Mouse (Mus musculus) heart, adult 2 months (tissue): ENCODE measurements around the gene H3f3b. TPM values are rescaled to one million over a fixed set of nuclear protein-coding genes. Genes with fewer than 3 reads are reported as not detected.
"Not testable (repeated sequence)": the region's sequence is repeated elsewhere in the genome, so short reads cannot be mapped to it uniquely, and the experiment has no call there.

Experiments
- DNase-seq, 2 experiments: peaks; one replicate each; pipeline ENCODE4 v3.0.0; 2021
- H3K27ac ChIP-seq: fragments of 200-600 bp; 2 replicates; pipeline ENCODE4 v1.8.1; 2022
- H3K27me3 ChIP-seq: fragments of 200-500 bp; 2 replicates; pipeline ENCODE4 v1.6.1; 2012; ENCODE audit warnings: mild to moderate bottlenecking, low read length, inconsistent platforms, mixed read lengths; ENCODE audit not compliant: control insufficient read depth, insufficient read depth
- H3K36me3 ChIP-seq: fragments of 200-500 bp; 2 replicates; pipeline ENCODE4 v1.6.1; 2012; ENCODE audit warnings: low read length, inconsistent platforms; ENCODE audit not compliant: control insufficient read depth, insufficient read depth
- H3K4me1 ChIP-seq: fragments of 200-500 bp; 2 replicates; pipeline ENCODE4 v1.6.1; 2011; ENCODE audit warnings: low read length; ENCODE audit not compliant: control insufficient read depth, insufficient read depth
- H3K4me3 ChIP-seq: fragments of 200-600 bp; 2 replicates; pipeline ENCODE4 v1.8.1; 2022
- H3K79me2 ChIP-seq: fragments of 200-500 bp; replicated peaks from 2 replicates; pipeline ENCODE4 v1.6.1; 2012; ENCODE audit warnings: mild to moderate bottlenecking, inconsistent platforms, low read length, moderate library complexity, mixed read lengths; ENCODE audit not compliant: control insufficient read depth, insufficient read depth
- H3K9ac ChIP-seq: fragments of 200-500 bp; 2 replicates; pipeline ENCODE4 v1.6.1; 2012; ENCODE audit warnings: low read depth, mild to moderate bottlenecking, control low read depth, inconsistent platforms, low read length, mixed read lengths
- CTCF ChIP-seq: fragments of 200-600 bp; IDR thresholded peaks from 2 replicates; pipeline ENCODE4 v1.8.1; 2022; ENCODE audit warnings: antibody characterized with exemption, mild to moderate bottlenecking, moderate library complexity
- EP300 ChIP-seq: fragments of 200-500 bp; IDR thresholded peaks from 2 replicates; pipeline ENCODE4 v1.6.1; 2011; ENCODE audit warnings: low read depth, low read length, control low read depth; ENCODE audit not compliant: insufficient read depth
- POLR2A ChIP-seq: fragments of 200-500 bp; IDR thresholded peaks from 2 replicates; pipeline ENCODE4 v1.6.1; 2011; ENCODE audit warnings: mild to moderate bottlenecking, low read depth, low read length, control low read depth; ENCODE audit not compliant: insufficient read depth
- WGBS: fragments of 180-500 bp; shearing (Covaris S2); methylation state at CpG from one replicate; pipeline ENCODE4 v1.1.7; 2018; 5-methylcytosine and 5-hydroxymethylcytosine counted together
- intact Hi-C: fragments of 180-260 bp; cut with DNase I; formaldehyde crosslinking; loops from one replicate; pipeline ENCODE4 v1.15.1; 2025
- polyA plus RNA-seq: library from polyadenylated mRNA; depleted of rRNA; stranded (reverse); fragments of >200 nt; gene quantifications from 2 replicates; pipeline ENCODE4 v1.2.3, GENCODE M21; 2012
- total RNA-seq, 2 experiments: library from RNA; stranded (reverse); gene quantifications; 2 replicates each; pipeline ENCODE4 v1.2.3; 2021

The H3f3b gene
- total and polyA plus RNA-seq, 3 experiments, result 67.5 to 128 (median 105) TPM

DNA sequence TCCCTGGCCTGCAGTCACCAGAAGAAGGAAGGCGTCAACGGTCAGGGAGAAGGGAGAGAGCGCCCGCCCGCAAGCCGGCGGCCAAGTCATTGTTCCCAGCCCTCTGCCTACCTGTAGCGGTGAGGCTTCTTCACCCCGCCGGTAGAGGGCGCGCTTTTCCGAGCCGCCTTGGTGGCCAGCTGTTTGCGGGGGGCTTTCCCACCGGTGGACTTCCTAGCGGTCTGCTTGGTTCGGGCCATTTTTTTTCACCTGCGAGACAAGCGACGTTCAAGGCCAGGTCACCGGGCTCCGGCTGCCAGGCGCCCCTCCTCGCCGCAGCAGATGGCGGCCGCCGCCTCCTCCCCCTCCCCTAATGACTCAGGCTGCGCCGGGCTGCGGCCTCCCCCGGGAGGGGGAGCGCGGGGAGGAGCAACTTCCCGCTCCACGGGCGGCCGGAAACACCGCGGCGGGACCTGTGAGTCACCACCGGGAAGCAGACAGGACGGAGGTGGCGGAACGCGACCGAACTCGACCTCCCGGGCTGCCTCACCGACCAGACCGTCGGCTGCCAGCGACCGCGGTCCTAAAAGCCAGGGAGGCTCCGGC is 3.9 kb downstream of the H3f3b start:
- under 1% methylated on average over 57 of the region's 57 CpGs for WGBS

DNA sequence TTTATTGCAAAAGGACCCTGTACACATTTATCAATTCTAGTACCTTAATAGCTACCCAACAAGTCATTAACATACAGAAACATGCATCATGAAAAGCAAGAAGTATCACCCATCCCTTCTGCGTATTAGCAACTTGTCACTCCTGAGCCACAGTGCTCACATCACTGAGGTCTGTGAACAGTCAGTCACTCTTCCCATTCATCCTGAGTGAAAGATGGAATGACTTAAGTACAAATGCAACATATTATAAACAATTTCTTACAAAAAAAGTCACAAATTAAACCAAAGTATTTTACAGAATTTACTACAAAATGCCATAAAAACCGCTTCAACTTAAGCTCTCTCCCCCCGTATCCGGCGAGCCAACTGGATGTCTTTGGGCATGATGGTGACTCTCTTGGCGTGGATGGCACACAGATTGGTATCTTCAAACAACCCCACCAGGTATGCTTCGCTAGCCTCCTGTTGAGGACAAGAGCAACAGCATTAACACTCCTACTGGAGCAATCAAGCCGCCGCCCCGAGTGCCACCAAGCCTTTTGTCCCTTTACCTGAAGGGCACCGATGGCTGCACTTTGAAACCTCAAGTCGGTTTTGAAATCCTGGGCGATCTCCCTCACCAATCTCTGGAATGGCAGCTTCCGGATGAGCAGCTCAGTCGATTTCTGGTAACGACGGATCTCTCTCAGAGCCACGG is 4.5 kb downstream of the H3f3b start:
- DNase-seq, H3K27me3 ChIP-seq, intact Hi-C loops, H3K79me2 ChIP-seq, H3K4me1 ChIP-seq: not testable (repeated sequence)
- Histone ChIP-seq H3K36me3 (peaks cover 15% of the 10 kb centered on the region), H3K9ac (peak overlapping the region; percentile 96), H3K27ac (peak overlapping the region; percentile 99), H3K4me3 (peak overlapping the region; percentile 90)
- under 1% methylated on average over 18 of the region's 18 CpGs for WGBS

More for the DNA sequence above, 3.9 kb downstream of the H3f3b start:
- H3K4me3 ChIP-seq, result peak overlapping the region; percentile 90
- H3K9ac ChIP-seq, result peak overlapping the region; percentile 96
- intact Hi-C loops, result no loop called here
- H3K36me3 ChIP-seq, result peaks cover 15% of the 10 kb centered on the region
- no peak for TF ChIP-seq POLR2A
- peak; percentile 95 for TF ChIP-seq CTCF
- H3K27ac ChIP-seq, result peak overlapping the region; percentile 99
- no peaks in the 10 kb centered on the region for H3K27me3 ChIP-seq
- peak; percentile 87 to 91 for DNase-seq
- H3K79me2 ChIP-seq, result no peaks in the 10 kb centered on the region
- peaks cover 4% of the 10 kb centered on the region for H3K4me1 ChIP-seq

DNA sequence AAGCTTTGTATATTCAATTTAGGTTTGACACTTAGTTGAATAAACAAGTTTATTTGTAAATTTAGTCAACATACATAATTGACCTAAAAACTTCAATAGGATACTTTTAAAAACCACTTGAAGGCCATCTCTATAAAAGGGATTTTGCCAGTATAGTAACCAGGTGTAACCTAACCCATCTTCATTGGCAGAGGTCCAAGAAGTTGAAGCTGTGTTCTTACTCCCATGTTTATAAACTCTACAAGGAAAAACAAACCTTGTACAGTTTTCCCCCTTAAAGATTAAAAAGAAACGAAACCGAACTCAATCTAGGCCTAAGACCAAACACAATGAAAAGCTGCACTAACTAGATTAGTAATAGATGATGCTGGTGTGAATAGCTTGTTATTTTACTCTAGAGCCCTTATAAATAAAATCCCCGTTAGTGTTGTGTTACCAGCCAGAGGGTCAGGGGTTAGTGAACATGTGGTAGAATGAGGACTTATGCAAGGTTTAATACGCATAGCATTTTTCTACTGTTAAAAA is 5.4 kb downstream of the H3f3b start:
- no peak overlapping the region for H3K9ac ChIP-seq
- DNase-seq, result no peak
- H3K36me3 ChIP-seq, result peaks cover 15% of the 10 kb centered on the region
- no peaks in the 10 kb centered on the region for H3K79me2 ChIP-seq
- WGBS, result 26% methylated on average over 4 of the region's 4 CpGs
- H3K4me1 ChIP-seq, result peaks cover 2% of the 10 kb centered on the region
- no peak overlapping the region for H3K27ac ChIP-seq
- intact Hi-C loops, result no loop called here
- H3K27me3 ChIP-seq, result no peaks in the 10 kb centered on the region
- TF ChIP-seq EP300, result no peak
- TF ChIP-seq POLR2A, result no peak
- TF ChIP-seq CTCF, result no peak
- peak overlapping the region; percentile 33 for H3K4me3 ChIP-seq

- Histone ChIP-seq H3K4me3 (no peak overlapping the region), H3K27me3 (no peaks in the 10 kb centered on the region), H3K9ac (no peak overlapping the region), H3K4me1 (peaks cover 2% of the 10 kb centered on the region), H3K27ac (no peak overlapping the region), H3K36me3 (peaks cover 15% of the 10 kb centered on the region), H3K79me2 (no peaks in the 10 kb centered on the region)
- intact Hi-C loops, result no loop called here
- no peak for DNase-seq
- WGBS, result 66% methylated on average over 6 of the region's 6 CpGs
- TF ChIP-seq CTCF (no peak), POLR2A (peak; percentile 49; the same call in 1 of the 2 replicates)
These were observed 6.2 kb downstream of the H3f3b start for GRCm38 (mm10) chr11:116021328-116022220.

DNA sequence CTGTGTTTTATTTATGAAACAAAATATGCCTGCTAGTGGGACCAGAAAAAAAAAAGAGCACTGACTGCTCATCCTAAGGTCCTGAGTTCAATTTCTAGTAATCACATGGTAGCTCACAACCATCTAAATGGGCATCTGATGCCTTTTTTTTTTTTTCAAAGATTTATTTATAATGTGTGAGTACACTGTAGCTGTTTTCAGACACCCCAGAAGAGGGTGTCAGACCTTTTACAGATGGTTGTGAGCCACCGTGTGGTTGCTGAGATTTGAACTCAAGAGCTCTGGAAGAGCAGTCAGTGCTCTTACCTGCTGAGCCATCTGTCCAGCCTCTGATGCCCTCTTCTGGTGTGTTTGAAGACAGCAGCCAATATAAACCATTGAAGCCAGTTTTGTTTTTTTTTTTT is 7.2 kb downstream of the H3f3b start:
- TF ChIP-seq EP300 (no peak), POLR2A (no peak), CTCF (peak; percentile 43)
- Histone ChIP-seq H3K4me3 (no peak overlapping the region), H3K4me1 (peaks cover 2% of the 10 kb centered on the region), H3K27me3 (no peaks in the 10 kb centered on the region), H3K79me2 (no peaks in the 10 kb centered on the region), H3K36me3 (peaks cover 15% of the 10 kb centered on the region), H3K9ac (no peak overlapping the region), H3K27ac (no peak overlapping the region)
- 30% methylated on average over 1 of the region's 1 CpGs for WGBS
- intact Hi-C loops, result no loop called here
- no peak for DNase-seq
